Mouse (Mus musculus) stomach, postnatal 0 days (tissue): ENCODE data around the gene Rasgef1b. TPM values are rescaled to one million over a fixed set of nuclear protein-coding genes. Genes with fewer than 3 reads are reported as not detected.

ENCODE experiments used
- ATAC-seq: fragments of 200-750 bp; cut with Nextera tagmentation; 2 replicates; pipeline ENCODE4 v1.8.0; 2017; ENCODE audit not compliant: low FRiP score, low TSS enrichment
- DNase-seq: peaks from one replicate; pipeline ENCODE4 v3.0.0-alpha.2; 2016; ENCODE audit warnings: low spot score
- H3K27ac ChIP-seq: fragments of 300-500 bp; sonication (generic); replicated peaks from 2 replicates; pipeline ENCODE4 v1.5.1; 2014; ENCODE audit warnings: mild to moderate bottlenecking, control low read depth
- H3K27me3 ChIP-seq: fragments of 300-500 bp; sonication (generic); 2 replicates; pipeline ENCODE4 v1.6.1; 2014; ENCODE audit warnings: low read length; ENCODE audit not compliant: control insufficient read depth, insufficient read depth
- H3K36me3 ChIP-seq: fragments of 300-500 bp; sonication (generic); 2 replicates; pipeline ENCODE4 v1.6.1; 2014; ENCODE audit warnings: low read length, mixed read lengths; ENCODE audit not compliant: control insufficient read depth, insufficient read depth
- H3K4me1 ChIP-seq: fragments of 300-500 bp; sonication (generic); replicated peaks from 2 replicates; pipeline ENCODE4 v1.6.1; 2014; ENCODE audit warnings: antibody characterized with exemption; ENCODE audit not compliant: control insufficient read depth, insufficient read depth
- H3K4me2 ChIP-seq: fragments of 300-500 bp; sonication (generic); replicated peaks from 2 replicates; pipeline ENCODE4 v1.6.1; 2014; ENCODE audit warnings: low read depth, mild to moderate bottlenecking, control low read depth, moderate library complexity
- H3K4me3 ChIP-seq: fragments of 300-500 bp; sonication (generic); 2 replicates; pipeline ENCODE4 v1.5.1; 2014; ENCODE audit warnings: low read depth, low read length, control low read depth
- H3K9ac ChIP-seq: fragments of 300-500 bp; sonication (generic); 2 replicates; pipeline ENCODE4 v1.6.1; 2014; ENCODE audit warnings: mild to moderate bottlenecking, low read length, control low read depth, mixed read lengths
- H3K9me3 ChIP-seq: fragments of 300-500 bp; sonication (generic); 2 replicates; pipeline ENCODE4 v1.6.1; 2016; ENCODE audit warnings: low read length; ENCODE audit not compliant: control insufficient read depth
- CTCF ChIP-seq: IDR thresholded peaks from 2 replicates; pipeline ENCODE4 v1.5.1; 2016; ENCODE audit warnings: antibody characterized with exemption, low read depth, mild to moderate bottlenecking, moderate library complexity
- EP300 ChIP-seq: optimal IDR thresholded peaks from 2 replicates; pipeline ENCODE3; 2016; ENCODE audit warnings: antibody characterized with exemption
- WGBS: fragments of 180-500 bp; shearing (Covaris S2); extraction: QIAGEN DNeasy Blood & Tissue Kit; methylation state at CpG from one replicate; pipeline ENCODE4 v1.1.7; 2014; 5-methylcytosine and 5-hydroxymethylcytosine counted together
- polyA plus RNA-seq: library from polyadenylated mRNA; unstranded; fragments of >200 nt; fragmentation: Nextera tagmentation; extraction: Ambion mirVana; gene quantifications from 2 replicates; pipeline ENCODE4 v1.2.1, GENCODE M21; 2015

The Rasgef1b gene
- polyA plus RNA-seq, 1 experiment from 2014 or later = 37.4 TPM

DNA sequence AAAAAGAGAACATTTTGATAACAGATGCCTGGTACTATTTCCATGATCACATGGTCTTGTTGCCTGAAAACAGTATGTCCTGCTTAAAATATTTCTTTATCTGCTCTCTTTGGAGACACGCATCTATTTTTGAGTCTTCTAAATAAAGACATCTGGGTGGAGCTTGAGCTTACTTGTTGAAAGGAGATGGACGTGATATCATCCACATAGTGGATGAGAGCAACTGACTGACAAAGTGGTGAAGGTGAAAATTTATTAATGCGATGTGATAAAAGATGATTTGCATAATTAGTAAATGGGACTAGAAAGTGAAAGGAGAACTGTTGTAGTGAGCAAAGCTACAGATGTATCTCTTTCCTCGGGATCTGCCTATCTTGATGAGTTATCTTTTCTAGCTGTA lies 257.1 kb downstream of the Rasgef1b start:
- Histone ChIP-seq H3K27ac (no peak overlapping the region), H3K27me3 (no peaks in the 10 kb centered on the region), H3K4me3 (no peak overlapping the region), H3K36me3 (no peaks in the 10 kb centered on the region), H3K4me2 (no peak overlapping the region), H3K4me1 (no peaks in the 10 kb centered on the region), H3K9ac (no peak overlapping the region), H3K9me3 (no peaks in the 10 kb centered on the region)
- DNase-seq (no peak), ATAC-seq (no peak)
- WGBS = 81% methylated on average over 4 of the region's 4 CpGs
- TF ChIP-seq EP300 (no peak), CTCF (no peak)

DNA sequence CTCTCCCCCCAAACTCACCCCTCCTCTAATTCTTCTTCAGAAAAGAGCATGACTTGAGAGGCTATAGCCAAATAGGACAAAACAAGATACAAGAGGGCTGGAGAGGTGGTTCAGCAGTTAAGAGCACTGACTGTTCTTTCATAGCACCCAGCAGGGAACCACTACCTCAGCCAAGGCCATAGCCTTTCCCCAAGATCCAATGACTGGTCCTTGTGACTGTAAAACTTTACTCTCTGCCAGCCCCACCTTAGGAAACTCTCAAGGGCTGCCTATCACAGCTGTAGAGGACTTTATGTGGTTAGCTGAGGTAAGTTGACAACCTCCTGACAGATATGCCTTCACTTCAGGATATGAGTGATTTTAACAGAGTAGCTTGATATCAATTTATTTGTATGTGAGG lies 258.3 kb downstream of the Rasgef1b start:
- DNase-seq (no peak), ATAC-seq (no peak)
- Histone ChIP-seq H3K36me3 (no peaks in the 10 kb centered on the region), H3K9me3 (no peaks in the 10 kb centered on the region), H3K4me1 (no peaks in the 10 kb centered on the region), H3K9ac (no peak overlapping the region), H3K27me3 (no peaks in the 10 kb centered on the region), H3K4me2 (no peak overlapping the region), H3K4me3 (no peak overlapping the region), H3K27ac (no peak overlapping the region)
- TF ChIP-seq EP300 = no peak
- no peak for TF ChIP-seq CTCF

DNA sequence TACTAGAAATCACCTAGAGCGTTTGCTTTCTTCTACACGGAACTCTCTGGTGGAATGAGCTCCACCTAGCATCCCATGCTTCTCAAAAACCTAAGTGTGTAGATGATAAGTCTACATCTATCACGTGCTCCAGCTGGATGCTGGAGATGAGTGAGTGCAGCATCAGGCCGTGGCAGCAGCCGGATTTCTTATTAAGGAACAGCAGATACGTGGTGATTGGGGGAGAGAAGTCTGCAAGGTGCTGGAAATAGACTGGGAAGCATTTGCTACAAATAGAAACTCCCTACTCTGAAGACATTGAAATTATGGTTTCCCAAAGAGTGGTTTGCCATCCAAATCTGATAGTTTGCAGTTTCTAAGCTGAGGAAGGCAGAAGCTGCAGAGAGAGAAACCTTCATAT lies 269.9 kb downstream of the Rasgef1b start:
- Histone ChIP-seq H3K36me3 (no peaks in the 10 kb centered on the region), H3K4me2 (no peak overlapping the region), H3K27me3 (no peaks in the 10 kb centered on the region), H3K4me1 (no peaks in the 10 kb centered on the region), H3K9me3 (no peaks in the 10 kb centered on the region), H3K27ac (no peak overlapping the region), H3K4me3 (no peak overlapping the region), H3K9ac (no peak overlapping the region)
- no peak for ATAC-seq
- DNase-seq = no peak
- WGBS = 83% methylated on average over 6 of the region's 6 CpGs
- TF ChIP-seq EP300 (no peak), CTCF (no peak)

DNA sequence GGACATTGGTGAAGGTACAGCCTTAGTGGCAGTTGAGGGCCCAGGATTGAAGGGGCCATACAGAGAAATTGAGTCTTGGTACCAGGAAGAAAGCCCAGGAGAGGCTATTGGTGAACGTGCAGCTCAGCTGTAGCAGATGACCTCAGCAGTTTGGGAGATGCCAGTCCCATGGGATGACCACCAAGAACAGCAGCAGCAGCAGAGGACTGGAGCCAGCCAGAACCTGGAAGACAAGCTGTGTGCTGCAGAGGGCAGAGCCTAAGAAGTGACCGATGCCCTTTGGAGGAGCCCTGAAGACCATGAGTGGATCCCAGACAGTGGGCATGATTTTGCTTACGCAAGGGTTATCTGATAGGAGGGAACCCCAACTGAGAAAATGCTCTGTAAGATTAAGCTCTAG lies 271.6 kb downstream of the Rasgef1b start:
- no peak for ATAC-seq
- no peak overlapping the region for H3K27ac ChIP-seq
- no peak for DNase-seq
- no peak overlapping the region for H3K9ac ChIP-seq
- no peaks in the 10 kb centered on the region for H3K9me3 ChIP-seq
- no peaks in the 10 kb centered on the region for H3K4me1 ChIP-seq
- H3K36me3 ChIP-seq = no peaks in the 10 kb centered on the region
- 95% methylated on average over 3 of the region's 3 CpGs for WGBS
- H3K4me3 ChIP-seq = no peak overlapping the region
- TF ChIP-seq CTCF (no peak), EP300 (no peak)
- no peak overlapping the region for H3K4me2 ChIP-seq
- no peaks in the 10 kb centered on the region for H3K27me3 ChIP-seq

DNA sequence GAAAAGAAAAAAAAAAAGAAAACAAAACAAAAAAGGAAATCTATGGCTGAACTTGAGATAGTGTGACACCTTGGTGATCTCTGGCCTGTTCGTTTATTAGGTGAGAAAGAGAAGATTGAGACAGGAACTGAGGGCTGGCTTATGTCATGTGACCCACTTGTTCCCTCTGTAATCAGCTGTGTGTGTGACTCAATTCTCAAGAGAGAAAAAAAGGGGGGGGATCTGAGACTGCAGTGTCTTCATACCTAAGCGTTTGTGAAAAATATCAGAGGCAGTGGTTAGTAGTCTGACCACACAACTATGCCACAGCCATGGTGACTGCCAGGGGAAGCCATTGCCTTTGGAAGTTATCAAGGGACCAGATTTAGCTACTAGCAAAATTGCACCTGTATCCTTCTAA lies 276.9 kb downstream of the Rasgef1b start:
- TF ChIP-seq EP300 (no peak), CTCF (no peak)
- Histone ChIP-seq H3K9me3 (no peaks in the 10 kb centered on the region), H3K9ac (no peak overlapping the region), H3K36me3 (no peaks in the 10 kb centered on the region), H3K4me3 (no peak overlapping the region), H3K27ac (no peak overlapping the region), H3K27me3 (no peaks in the 10 kb centered on the region), H3K4me1 (no peaks in the 10 kb centered on the region), H3K4me2 (no peak overlapping the region)
- 56% methylated on average over 2 of the region's 2 CpGs for WGBS
- DNase-seq (no peak), ATAC-seq (no peak)

DNA sequence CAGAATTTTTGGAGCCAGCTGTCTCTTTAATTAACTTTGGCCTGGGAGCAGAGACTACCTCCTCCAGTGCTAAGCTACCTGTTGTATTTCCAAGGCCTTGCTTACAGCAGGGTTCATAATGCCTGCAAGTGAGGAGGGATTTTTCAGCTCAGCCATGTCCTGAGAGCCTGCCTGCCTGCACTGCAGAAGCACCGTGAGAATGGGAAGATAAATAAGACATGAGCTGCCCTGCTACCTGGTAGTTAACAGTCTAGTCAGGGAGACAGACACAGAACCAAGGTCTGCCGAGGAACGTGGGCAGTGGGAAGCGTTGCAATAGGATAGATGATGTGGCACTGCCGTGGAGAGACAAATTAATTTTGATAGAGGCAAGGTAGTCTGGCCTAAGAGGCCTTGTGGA lies 277.4 kb downstream of the Rasgef1b start:
- Histone ChIP-seq H3K4me3 (no peak overlapping the region), H3K36me3 (no peaks in the 10 kb centered on the region), H3K4me1 (no peaks in the 10 kb centered on the region), H3K9ac (no peak overlapping the region), H3K27ac (no peak overlapping the region), H3K9me3 (no peaks in the 10 kb centered on the region), H3K27me3 (no peaks in the 10 kb centered on the region), H3K4me2 (no peak overlapping the region)
- TF ChIP-seq CTCF (no peak), EP300 (no peak)
- no peak for DNase-seq
- ATAC-seq = no peak
- WGBS = 62% methylated on average over 5 of the region's 5 CpGs
